Mouse (Mus musculus) spleen, postnatal 14 days (tissue): ENCODE results near the gene Pelo.
A peak's percentile ranks its signal among the peaks of the same experiment; 100 is the strongest.

ENCODE experiments used
- DNase-seq, 2 experiments: peaks; one replicate each; pipeline ENCODE4 v3.0.0; 2021 to 2022; ENCODE audit warnings: low spot score in 2 of 2

Pelo gene

DNA sequence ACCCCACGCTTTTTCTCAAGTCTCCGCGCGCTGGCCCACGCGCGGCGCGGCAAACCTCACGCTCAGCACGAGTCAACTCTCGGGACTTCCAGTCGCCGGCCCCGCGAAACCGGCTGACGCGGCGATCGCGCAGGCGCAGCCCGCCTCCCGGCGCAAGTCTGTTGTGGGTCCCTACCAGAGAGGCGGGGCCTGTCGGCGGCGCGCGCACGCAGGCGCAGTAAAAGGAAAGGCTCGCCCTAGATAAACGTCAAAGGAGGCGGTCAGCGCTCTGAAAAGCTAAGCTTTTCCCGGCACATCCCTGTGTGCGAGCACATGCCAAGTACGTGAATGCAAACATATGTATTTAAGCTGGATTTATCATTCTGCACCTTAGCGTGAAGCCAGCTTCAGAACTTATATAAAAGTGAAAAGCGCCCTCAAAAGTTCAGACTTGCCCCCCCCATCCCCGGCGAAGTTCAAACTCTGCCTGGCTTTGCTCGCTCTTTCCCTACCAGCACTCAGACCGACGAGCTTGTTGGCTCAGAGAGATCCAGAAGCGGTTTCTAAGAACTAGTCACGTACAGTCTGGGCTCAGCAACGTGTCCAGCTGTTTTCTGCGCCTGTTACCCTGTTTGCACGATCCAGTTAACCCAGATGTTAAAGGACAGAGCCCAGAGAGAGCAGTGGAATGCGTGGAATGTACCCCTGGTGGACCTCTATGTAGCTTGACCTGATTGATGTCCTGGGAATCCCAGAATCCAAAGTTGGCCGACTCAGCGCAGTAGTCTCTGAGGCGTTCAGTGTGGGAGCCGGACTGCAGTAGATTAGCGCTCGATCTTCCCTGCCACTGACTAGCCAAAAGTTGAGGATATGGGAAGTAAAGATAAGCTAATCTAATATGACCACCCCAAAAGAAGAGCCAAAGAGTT is at the start of gene Pelo:
Pelo (minus strand) TSS at position 118 of the 908 bp plus-strand sequence.
- DNase-seq: peak; percentile 92 to 93

DNA sequence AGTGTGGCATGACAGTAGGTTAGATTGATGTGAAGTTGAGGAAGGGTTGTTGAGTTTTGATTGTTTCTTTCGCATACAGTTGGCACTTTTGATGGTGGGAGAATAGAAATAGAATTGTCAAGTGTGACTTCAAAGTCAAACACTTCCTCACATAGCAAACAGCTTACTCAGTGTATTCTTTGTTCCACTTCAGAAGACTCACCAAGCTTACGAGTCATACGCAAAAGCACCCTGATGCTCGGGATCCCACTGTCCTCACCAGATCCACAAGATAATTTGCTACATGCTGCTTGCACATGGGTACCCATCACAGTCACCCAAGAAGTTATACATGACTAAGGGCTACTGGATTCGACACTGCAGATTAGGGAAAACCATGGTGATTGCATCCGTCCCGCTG is 48.5 kb upstream of the Pelo start:
- DNase-seq: no peak

DNA sequence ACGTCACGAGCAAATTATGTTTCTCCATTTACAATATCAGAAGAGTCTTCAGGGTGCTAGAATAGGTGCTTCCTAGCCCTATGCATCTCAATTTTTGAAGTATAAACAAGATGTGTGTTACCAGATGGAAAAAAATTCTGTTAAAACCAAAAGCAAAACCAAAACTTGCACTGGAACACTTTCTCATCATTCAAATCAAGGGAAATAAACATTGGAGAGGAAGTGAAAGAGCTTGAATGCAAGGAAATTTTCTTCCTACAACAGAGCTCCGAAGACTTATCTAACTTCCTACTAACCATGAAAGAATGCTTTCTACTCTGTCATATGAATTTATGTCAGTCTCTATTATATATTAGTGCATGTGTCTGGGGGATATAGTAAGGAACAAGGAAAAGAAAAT is 46.8 kb upstream of the Pelo start:
- DNase-seq: no peak

DNA sequence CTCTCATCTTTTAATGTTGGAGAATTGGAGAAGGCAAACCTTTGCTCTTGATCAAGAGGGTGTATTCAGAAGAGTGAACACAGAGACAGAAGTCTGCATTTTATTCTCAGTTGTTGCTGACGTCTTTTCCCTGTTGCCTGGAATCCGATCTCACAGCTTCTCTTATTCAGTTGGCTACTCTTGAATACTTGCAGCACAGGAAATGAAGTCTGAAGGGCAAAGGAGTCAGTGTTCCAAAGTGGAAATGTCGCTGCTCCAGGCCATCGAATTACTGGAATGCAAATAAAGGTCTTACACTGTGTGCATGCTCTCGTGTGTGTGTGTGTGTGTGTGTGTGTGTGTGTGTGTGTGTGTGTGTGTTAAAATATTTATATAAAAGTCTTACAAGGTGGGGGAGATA is 42.4 kb upstream of the Pelo start:
- DNase-seq: no peak

DNA sequence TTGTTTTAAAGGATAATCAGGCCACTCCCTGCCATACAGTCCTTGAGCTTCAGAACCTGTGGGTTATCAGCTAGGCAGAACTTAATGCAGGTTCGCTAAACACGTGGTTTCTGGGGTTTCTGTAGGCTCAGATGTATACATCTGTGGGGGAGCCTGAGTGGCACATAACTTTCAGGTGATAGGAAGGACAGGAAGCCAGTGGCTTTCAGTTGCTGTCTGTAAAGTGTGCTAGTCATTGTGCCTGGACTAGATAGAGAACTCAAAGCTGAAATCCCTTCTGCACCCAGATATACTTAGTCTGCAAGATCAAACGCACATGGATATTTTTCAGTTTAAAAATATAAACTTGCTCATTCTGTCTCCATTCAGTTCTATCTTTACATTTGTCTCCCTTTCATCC is 41.4 kb upstream of the Pelo start:
- no peak for DNase-seq

DNA sequence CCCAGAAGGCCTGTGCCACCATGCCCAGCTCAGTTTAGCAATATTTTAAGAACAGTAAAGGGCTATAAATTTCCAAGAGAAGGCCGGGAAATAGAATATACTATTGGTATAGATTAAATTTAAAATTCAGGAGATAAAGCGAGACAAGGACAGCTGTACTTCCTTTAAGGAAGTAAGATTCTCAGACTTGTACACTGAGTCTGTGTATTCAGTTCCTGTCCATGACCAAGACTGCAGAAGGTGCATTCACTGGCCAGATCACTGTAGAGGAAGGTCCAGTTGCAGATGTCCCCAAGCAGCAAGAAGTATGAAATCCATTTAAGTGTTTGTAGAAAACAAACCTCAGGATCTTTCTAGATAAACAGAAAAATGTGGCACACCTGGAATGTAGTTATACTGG is 40.0 kb upstream of the Pelo start:
- DNase-seq: no peak

DNA sequence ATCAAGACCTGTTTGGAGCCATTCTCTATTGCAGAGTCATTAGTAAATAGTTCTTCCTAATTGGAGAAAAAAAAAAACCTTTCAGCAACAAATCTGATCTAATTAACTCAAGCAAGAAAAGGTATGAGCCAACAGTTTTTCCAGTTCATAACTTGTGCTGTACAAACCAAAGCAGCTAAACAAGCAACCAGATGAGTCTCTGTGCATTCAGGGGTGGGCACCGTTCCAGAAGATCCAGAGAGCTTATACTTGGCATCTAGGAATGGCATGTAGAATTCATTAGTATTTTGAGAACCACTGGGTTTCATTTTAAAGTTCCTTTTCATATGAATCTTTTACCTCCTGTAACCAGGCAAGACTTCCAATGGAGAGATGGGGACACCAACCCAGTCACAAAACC is 37.8 kb upstream of the Pelo start:
- no peak for DNase-seq

DNA sequence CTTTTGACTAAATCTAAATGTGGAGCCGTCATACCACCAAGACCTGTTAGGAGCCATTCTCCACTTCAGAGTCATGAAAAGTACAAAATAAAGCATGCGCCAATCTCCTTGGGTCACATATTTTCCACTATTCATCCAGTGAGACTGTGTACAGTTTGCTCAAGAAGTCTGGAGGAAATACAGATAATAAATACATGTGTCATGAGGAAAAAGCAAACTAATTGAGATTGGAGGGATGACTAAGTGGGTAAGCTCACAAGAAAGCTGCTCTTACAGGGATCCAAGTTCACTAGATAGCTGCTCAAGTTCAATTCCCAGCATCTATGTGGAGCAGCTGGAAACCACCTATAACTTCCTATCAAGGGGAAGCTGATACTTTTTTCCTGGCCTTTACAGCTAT is 36.5 kb upstream of the Pelo start:
- DNase-seq: no peak

DNA sequence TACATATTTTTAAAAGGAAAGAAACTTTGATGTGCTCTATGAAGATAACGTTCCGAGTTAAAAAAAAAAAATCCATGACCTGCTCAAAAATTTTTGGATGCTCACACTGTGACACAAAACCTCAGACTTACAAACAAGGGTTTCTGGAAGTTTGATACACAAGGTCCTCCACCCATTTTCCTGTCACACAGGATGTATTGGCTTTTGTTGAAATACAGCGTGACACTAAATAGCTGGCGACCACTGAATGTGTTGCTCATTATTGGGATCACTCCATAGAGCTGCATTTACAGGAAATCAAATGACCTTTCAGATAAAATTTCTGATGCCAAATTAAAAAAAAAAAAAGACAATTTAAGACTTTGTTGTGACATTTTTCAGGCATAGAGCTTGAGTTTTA is 35.1 kb upstream of the Pelo start:
- DNase-seq: no peak

DNA sequence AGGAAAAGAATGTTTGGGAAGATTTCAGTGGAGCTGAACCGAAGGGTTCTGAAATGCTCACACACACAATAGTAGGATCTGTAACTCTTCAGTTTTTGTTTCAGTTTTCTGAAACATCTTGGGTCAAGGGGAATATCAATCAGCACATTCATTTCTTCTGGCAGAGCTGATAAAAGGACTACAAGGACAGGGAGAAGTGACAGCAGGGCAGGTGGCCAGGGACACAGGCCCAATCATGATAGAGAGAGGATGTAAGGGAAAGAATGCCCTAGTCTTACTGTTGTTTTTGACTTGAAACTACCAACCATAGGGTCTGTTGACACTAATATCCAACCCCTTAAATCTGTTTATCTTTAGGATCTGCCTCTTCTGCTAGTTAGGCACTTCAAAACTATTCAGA is 34.5 kb upstream of the Pelo start:
- no peak for DNase-seq

DNA sequence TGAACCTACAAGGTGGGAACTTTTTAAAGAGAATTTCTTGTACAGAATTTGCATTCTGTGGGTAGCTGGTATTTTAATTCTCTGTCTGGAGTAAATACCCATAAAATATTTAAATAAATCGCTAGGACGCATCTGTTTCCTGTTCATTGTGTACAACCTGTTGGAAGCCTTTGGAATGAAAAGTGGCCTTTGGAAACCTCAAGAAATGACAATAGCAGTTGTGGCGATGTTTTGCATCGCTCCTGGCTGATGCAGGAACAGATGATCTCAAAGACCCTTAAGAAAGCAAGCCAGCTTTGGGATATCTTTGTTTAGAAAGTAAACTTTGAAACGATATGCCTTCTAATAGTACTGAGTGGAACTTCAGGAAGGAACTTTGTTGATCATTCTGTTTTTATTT is 28.8 kb upstream of the Pelo start:
- no peak for DNase-seq

DNA sequence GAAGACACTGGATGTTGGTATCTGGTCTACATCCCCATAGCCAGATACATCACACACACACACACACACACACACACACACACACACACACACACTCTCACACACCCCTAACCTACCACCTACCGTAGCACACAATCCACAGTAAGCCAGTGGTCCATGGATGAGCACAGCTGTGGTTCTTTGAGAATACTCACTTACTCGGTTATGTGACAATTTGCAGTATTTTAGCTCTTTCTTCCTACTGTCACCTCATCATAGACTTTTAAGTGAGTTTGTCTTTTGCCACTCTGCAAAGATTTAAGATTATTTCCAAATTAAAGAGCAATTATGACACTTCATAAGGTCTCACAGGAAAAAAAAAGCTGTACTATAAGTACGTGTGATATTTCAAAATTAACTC is 28.2 kb upstream of the Pelo start:
- DNase-seq: no peak

DNA sequence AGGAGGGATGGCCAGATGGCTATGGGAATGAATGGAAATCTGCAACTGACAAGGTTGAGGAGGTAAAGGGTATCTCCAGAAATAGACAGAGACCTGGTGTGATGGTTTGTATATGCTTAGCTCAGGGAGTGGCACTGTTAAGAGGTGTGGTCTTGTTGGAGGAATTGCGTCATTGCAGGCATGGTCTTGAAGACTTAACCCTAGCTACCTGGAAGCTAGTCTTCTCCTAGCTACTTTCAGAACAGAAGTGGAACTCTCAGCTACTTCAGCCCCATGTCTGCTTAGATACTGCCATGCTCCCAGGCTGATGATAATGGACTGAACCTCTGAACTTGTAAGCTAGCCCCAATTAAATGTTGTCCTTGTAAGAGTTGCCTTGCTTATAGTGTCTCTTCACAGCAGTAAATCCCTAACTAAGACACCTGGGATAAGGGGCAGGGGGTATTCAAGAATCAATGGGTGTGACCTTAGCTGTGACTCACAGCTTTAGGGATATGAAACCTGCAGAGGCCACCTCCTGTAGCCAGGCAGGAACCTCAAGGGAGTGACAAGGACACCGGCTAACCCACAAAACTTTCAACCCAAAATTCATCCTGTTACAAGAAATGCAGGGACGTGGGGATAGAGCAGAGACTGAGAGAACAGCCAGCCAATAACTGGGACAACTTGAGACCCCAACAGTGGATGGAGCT is 27.1 kb upstream of the Pelo start:
- DNase-seq: no peak

DNA sequence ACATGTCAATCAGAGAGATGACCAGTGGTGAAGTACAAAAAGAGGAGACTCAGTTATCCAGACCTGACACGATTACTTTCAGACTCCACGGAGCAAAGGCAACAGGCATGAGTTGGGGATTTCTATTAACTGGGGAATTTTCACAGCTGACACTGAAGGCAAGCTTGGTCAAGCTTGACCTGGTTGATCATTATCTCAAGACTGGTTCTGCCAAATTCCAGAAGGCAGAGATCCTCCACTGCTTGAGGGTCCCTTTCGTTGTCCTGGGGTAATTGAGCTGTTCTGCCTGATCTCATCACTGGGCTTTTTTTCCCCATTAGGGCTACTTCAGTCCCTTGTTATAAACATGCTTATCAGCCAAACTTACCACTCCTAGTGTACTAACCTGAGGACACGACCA is 19.6 kb upstream of the Pelo start:
- no peak for DNase-seq

DNA sequence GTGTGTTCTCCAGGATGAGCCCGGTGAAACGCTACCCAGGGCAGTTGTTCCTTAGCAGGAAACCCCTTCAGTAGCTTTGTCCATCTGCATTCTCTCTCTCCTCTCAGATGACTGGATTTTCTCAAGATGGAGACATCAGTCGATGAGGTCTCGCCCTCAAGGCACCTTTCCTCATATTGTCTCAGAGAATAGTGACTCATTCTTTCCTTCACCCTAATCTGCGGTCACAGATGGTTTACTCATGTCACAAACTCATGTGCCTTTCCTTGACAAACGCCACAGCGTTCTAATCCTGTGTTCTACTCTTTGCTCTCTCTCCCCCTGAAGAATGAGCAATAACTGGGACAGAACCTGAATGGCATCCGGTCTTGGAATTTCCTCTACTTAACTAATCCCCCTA is 17.4 kb upstream of the Pelo start:
- no peak for DNase-seq

DNA sequence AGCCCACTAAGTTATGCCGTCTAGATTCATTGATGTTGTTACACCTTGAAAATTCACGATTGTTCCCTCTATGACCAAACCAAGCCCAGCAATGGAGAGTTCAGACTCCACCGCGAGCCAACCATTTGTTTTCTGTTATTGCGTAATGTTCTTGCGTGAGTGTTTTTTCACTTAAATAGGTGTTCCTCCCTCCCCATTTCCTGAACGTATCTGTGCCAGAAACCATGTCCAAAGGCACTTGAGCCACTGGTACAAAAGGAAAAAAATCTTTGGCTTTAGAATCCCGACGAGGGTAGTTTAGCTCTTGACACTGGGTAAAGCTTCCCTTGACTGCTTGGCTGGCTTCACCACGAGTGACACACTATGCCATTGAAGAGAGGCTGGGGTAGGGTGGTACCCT is 16.2 kb upstream of the Pelo start:
- DNase-seq: no peak

DNA sequence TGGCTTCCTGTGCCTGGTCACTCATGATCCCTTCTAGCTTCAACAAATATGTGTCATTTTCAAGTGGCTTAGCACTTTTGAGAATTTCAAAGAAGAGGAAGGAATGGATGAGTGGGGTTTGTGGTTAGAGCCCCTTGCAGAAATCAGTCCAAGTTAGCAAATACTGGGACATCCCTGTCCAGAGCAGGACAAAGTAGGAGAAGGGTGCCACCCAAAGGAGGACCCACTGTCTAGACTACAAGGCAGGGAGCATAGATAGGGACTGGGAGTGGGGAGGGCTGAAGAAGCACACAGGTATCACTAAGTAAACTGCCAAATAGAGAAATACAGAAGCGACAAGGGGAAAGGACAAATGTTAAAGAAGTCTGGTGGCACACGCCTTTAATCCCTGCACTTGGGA is 12.8 kb upstream of the Pelo start:
- no peak for DNase-seq

DNA sequence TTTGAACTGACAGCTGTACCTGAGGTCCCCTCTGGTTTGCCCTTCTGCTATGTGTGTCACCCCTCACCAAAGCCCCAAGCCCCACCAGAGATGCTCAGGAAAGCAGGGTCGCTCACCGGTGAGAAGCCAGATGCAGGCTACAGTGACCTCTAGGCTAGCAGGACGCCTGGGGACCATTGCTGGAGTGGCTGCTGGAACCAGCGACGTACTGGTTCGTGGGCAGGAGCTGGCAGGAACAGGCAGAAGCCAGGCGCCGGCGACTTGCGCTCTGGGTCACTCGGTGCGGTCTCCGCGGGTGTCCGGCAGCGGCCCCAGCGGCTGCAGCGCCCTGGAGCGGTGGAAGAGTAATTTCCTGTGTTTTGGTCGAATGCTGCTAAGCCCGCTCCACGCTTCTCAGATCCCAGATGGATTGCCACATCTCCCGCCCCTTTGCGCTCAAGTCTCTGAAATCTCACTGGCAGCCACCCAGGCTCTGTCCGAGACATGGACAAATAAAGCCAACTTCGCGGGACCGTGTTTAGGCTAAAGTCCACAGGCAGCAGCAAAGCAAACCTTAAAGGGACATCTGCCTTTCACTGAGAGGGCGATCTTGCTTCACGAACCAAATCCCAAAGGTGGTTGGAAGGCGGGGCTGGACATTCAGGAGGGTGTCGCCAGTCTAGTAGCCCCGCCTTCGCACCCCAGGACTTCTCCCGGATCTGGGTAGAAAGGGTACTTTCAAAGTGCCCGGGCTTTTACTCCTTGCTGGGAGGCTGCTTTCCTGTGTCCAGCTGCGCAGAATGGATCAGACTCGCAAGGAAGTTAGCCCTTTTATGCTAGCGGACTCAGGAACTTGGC is 11.6 kb upstream of the Pelo start, which contains the start of the genes Gm49395 and Itga1:
Gm49395 (minus strand) TSS at position 567 of the 837 bp plus-strand sequence.
Itga1 (minus strand) TSS at position 610 of the 837 bp plus-strand sequence.
- no peak for DNase-seq

DNA sequence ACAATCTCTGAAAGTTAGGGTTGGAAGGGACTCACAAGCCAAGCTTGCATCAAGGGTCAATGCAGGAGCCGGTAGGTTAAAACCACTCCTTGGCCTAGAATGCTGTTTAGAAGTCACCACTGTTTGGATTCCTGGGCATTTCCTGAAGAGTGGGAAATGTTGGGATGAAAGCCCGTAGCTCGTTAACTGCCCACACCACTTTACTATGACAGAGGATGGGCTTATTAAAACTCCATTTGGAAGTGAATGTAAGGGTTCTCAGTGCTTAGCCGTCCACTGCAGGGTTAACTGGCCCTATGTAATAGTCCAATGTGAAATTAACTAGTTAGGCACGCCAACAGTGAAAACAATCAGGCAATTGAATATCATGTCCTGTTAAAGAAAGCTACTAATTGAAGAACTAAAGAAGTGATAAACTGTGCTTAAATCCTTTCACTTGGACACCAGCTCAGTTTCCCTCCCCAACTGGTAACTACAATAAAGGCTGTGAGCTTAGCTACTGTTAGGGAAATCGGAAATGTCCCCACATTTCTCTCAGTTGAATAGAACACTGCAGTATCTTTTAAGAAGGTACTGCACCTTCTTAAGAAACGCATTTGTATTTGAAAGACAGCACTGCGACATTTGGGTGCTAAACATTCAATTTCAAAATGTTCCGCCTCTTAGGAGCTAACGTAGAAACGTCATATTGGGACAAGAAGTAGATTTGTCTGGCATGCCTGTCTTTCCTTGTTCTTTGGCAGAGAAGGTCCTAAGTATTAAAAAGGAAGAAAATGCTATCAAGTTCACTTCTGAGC is 10.6 kb upstream of the Pelo start:
- DNase-seq: no peak

DNA sequence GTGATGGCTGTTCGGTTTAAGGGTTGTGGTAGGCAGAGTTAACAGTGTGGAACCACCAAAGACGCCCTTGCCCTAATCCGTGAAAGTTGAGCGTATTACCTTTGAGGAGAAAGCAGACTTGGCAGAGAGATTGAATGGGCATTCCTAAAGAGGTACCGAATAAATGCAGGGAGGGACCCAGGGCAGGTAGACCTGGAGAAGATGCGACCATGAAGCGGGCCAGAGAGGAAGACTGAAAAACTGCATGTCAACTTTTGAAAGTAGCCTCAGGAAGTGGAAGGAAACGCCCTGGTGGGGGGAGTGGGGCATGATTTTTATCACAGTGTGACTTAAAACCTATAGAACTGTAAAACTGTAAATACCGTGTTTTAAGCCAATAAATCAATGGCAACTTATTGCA is 9.4 kb upstream of the Pelo start:
- no peak for DNase-seq

DNA sequence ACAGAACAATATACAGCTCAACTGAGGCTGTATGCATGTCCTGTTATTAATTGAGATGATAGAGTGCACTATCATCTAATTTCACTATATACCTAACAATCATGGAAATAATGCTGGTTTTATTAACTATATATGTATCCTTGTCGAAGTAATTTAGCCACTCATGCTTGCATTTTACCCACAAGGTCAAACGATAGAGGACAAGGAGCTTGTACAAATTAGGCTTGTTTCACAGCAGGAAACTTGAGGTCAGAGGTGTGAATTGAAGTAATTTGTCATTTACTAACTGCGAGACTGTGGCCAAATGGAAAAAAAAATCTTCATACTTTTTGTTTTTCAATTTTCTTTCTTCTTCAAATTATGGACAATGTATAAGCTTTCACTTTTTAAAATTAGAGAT is 8.2 kb upstream of the Pelo start:
- DNase-seq: no peak
